Mouse (Mus musculus) intestine, postnatal 0 days (tissue): ENCODE data around the gene Tox2. TPM values are rescaled to one million over a fixed set of nuclear protein-coding genes. Genes with fewer than 3 reads are reported as not detected.

Source experiments
- ATAC-seq: fragments of 200-750 bp; cut with Nextera tagmentation; 2 replicates; pipeline ENCODE4 v1.8.0; 2017; ENCODE audit warnings: mild to moderate bottlenecking, moderate TSS enrichment, moderate library complexity
- H3K27ac ChIP-seq: fragments of 300-500 bp; sonication (generic); 2 replicates; pipeline ENCODE4 v1.5.1; 2014; ENCODE audit warnings: mild to moderate bottlenecking, low read depth, low read length, moderate library complexity
- H3K27me3 ChIP-seq: fragments of 300-500 bp; sonication (generic); replicated peaks from 2 replicates; pipeline ENCODE4 v1.6.1; 2014; ENCODE audit warnings: low read length, mixed read lengths; ENCODE audit not compliant: control insufficient read depth, insufficient read depth
- H3K36me3 ChIP-seq: fragments of 300-500 bp; sonication (generic); 2 replicates; pipeline ENCODE4 v1.6.1; 2014; ENCODE audit warnings: mild to moderate bottlenecking, moderate library complexity; ENCODE audit not compliant: control insufficient read depth, insufficient read depth
- H3K4me1 ChIP-seq: fragments of 300-500 bp; sonication (generic); replicated peaks from 2 replicates; pipeline ENCODE4 v1.6.1; 2014; ENCODE audit warnings: antibody characterized with exemption, low read length, mixed read lengths; ENCODE audit not compliant: control insufficient read depth, insufficient read depth
- H3K4me2 ChIP-seq: fragments of 300-500 bp; sonication (generic); replicated peaks from 2 replicates; pipeline ENCODE4 v1.6.1; 2014; ENCODE audit warnings: low read depth, mild to moderate bottlenecking, moderate library complexity
- H3K4me3 ChIP-seq: fragments of 300-500 bp; sonication (generic); 2 replicates; pipeline ENCODE4 v1.5.1; 2014; ENCODE audit warnings: low read depth, low read length
- H3K9ac ChIP-seq: fragments of 300-500 bp; sonication (generic); 2 replicates; pipeline ENCODE4 v1.6.1; 2014; ENCODE audit warnings: mild to moderate bottlenecking, low read depth, low read length
- H3K9me3 ChIP-seq: fragments of 300-500 bp; sonication (generic); 2 replicates; pipeline ENCODE4 v1.6.1; 2016; ENCODE audit warnings: mixed run types; ENCODE audit not compliant: control insufficient read depth
- CTCF ChIP-seq: sonication (generic); IDR thresholded peaks from 2 replicates; pipeline ENCODE4 v1.5.1; 2016; ENCODE audit warnings: low read depth, mild to moderate bottlenecking, control low read depth, antibody characterized with exemption, moderate library complexity
- whole genome bisulfite sequencing: fragments of 180-500 bp; shearing (Covaris S2); extraction: QIAGEN DNeasy Blood & Tissue Kit; methylation state at CpG from one replicate; pipeline ENCODE4 v1.1.7; 2014; 5-methylcytosine and 5-hydroxymethylcytosine counted together
- polyA plus RNA-seq: library from polyadenylated mRNA; unstranded; fragments of >200 nt; fragmentation: Nextera tagmentation; extraction: Ambion mirVana; gene quantifications from 2 replicates; pipeline ENCODE4 v1.2.1, GENCODE M21; 2015

The Tox2 gene
- polyA plus RNA-seq, 1 experiment from 2014 or later, result 3.3 TPM

- ATAC-seq, result no peak
- 88% methylated on average over 14 of the region's 14 CpGs for WGBS
Measured at GRCm38 (mm10) chr2:163275986-163276385, 73.1 kb downstream of the Tox2 start.

DNA sequence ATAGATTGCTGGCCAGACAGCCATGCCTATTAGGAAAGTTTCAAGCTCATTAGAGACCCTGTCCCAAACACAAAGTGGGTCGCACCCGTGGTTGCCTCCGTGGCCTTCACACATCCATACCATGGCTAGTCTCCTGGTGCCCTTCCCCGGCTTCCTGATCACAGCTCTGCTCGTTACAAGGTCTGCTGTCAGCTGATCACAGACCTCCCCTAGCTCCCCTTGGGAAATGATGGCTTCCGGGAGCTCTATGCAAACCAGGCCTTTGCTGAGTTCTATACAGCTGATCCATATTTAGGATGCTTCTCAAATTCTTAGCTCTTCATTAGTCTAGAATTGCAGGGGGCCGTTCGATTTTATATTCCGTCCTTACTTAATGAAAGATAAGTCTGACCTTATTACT, 75.1 kb downstream of the Tox2 start:
- Histone ChIP-seq H3K27ac (no peak overlapping the region), H3K4me2 (no peak overlapping the region), H3K9ac (no peak overlapping the region), H3K4me3 (no peak overlapping the region), H3K27me3 (no peaks in the 10 kb centered on the region), H3K4me1 (no peaks in the 10 kb centered on the region), H3K9me3 (no peaks in the 10 kb centered on the region), H3K36me3 (no peaks in the 10 kb centered on the region)
- 57% methylated on average over 9 of the region's 9 CpGs for WGBS
- ATAC-seq, result 0 out of 2 replicates have a peak, but pooled peaks have one; percentile 19
- TF ChIP-seq CTCF, result no peak

More at GRCm38 (mm10) chr2:163275986-163276385, 73.1 kb downstream of the Tox2 start:
- H3K9me3 ChIP-seq, result no peaks in the 10 kb centered on the region
- H3K27me3 ChIP-seq, result no peaks in the 10 kb centered on the region
- no peak overlapping the region for H3K27ac ChIP-seq
- no peaks in the 10 kb centered on the region for H3K36me3 ChIP-seq
- no peaks in the 10 kb centered on the region for H3K4me1 ChIP-seq
- no peak for TF ChIP-seq CTCF
- no peak overlapping the region for H3K9ac ChIP-seq
- H3K4me2 ChIP-seq, result no peak overlapping the region
- no peak overlapping the region for H3K4me3 ChIP-seq

DNA sequence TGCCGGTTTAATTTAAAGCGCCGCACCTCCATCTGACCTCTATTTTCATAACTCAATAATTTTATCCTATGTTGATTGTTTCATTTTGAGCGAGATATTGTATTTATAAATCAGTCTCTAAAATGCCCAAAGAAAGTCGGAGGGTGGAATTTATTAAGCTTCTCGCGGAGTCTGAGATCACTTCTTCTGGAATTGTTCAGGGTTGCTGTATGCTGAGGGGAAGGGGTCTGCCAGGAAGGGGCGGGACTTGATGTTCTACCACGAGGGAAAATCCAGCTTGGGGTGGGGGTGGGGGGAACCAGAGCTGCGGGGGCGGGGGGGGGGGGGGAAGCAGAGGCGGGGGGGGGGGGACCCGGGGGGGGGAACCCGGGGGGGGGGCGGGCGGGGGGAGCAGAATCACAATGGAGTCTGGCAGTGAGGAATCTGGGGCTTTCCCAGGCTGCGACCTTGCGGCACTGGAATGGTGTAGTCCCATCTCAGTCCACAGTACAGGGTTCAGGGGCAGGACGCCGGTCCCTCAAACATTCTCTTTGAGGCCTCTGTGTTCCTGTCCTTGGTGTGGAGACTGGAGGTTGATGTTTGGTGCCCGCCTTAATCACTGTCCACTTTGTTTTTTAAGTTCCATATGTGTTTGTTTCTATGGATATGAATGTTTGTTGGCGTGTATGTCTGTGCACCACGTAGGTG, 77.9 kb downstream of the Tox2 start:
- H3K27me3 ChIP-seq, result no peaks in the 10 kb centered on the region
- ATAC-seq, result no peak
- no peak overlapping the region for H3K4me3 ChIP-seq
- H3K4me1 ChIP-seq, result 0 out of 2 replicates have a peak, but pooled peaks cover 3% of the 10 kb centered on the region
- H3K9me3 ChIP-seq, result no peaks in the 10 kb centered on the region
- H3K9ac ChIP-seq, result no peak overlapping the region
- no peak overlapping the region for H3K27ac ChIP-seq
- 60% methylated on average over 16 of the region's 23 CpGs for WGBS
- TF ChIP-seq CTCF, result no peak
- no peaks in the 10 kb centered on the region for H3K36me3 ChIP-seq
- no peak overlapping the region for H3K4me2 ChIP-seq

- H3K27ac ChIP-seq, result no peak overlapping the region
- no peak for ATAC-seq
- no peaks in the 10 kb centered on the region for H3K36me3 ChIP-seq
- H3K9ac ChIP-seq, result no peak overlapping the region
- H3K4me1 ChIP-seq, result peaks cover 12% of the 10 kb centered on the region; the same call in 1 of the 2 replicates
- H3K9me3 ChIP-seq, result no peaks in the 10 kb centered on the region
- no peak overlapping the region for H3K4me3 ChIP-seq
- TF ChIP-seq CTCF, result no peak
- H3K4me2 ChIP-seq, result peak overlapping the region; percentile 57
- peaks cover 6% of the 10 kb centered on the region for H3K27me3 ChIP-seq
- 19% methylated on average over 7 of the region's 7 CpGs for WGBS
Measured at GRCm38 (mm10) chr2:163284856-163285255, 81.9 kb downstream of the Tox2 start.

GRCm38 (mm10) chr2:163285335-163285734, 82.4 kb downstream of the Tox2 start:
- Histone ChIP-seq H3K4me3 (peak overlapping the region; percentile 12; the same call in 1 of the 2 replicates), H3K36me3 (no peaks in the 10 kb centered on the region), H3K27ac (no peak overlapping the region), H3K27me3 (peaks cover 9% of the 10 kb centered on the region), H3K9me3 (no peaks in the 10 kb centered on the region), H3K4me2 (peak overlapping the region; percentile 57), H3K4me1 (peaks cover 12% of the 10 kb centered on the region; the same call in 1 of the 2 replicates), H3K9ac (no peak overlapping the region)
- 8% methylated on average over 9 of the region's 9 CpGs for WGBS
- ATAC-seq, result peak; percentile 56
- TF ChIP-seq CTCF, result no peak

DNA sequence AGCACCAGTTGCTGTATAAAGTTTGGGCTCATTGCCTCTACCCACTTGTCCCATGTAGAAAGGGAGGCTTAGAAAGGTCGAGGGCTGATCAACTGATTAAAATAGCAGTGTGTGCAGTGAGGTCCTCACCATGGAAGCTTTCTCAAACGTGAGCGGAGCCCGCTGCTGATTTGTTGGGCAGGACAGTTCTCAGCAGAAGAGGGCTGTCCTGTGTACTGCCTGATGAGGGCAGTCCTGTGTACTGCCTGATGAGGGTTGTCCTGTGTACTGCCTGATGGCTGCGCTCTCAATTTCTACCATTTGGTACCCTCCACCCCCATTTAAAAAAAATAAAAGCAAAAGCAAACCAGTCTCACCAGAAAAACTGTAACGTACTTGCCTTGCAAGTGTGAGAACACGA, 82.8 kb downstream of the Tox2 start:
- Histone ChIP-seq H3K4me3 (peak overlapping the region; percentile 12; the same call in 1 of the 2 replicates), H3K4me1 (peaks cover 12% of the 10 kb centered on the region; the same call in 1 of the 2 replicates), H3K9me3 (no peaks in the 10 kb centered on the region), H3K27me3 (peaks cover 12% of the 10 kb centered on the region), H3K27ac (no peak overlapping the region), H3K4me2 (peak overlapping the region; percentile 57), H3K9ac (no peak overlapping the region), H3K36me3 (no peaks in the 10 kb centered on the region)
- 35% methylated on average over 7 of the region's 7 CpGs for WGBS
- TF ChIP-seq CTCF, result peak; percentile 48
- peak; percentile 75 for ATAC-seq
